Mouse (Mus musculus) lung, embryonic 16.5 days (tissue): ENCODE measurements at regions not wholly inside any gene's neighbourhood (a gene's known extent, or its start where the extent isn't known, plus 50 kb on each side); places are given as distances from the start of the nearest gene placed in this dataset.
A peak's percentile ranks its signal among the peaks of the same experiment; 100 is the strongest.

Experiments
- ATAC-seq: fragments of 200-750 bp; cut with Nextera tagmentation; 2 replicates; pipeline ENCODE4 v1.8.0; 2017; ENCODE audit warnings: low read depth, mild to moderate bottlenecking, moderate library complexity
- H3K27ac ChIP-seq: fragments of 300-500 bp; sonication (generic); 2 replicates; pipeline ENCODE4 v1.5.1; 2014; ENCODE audit warnings: mild to moderate bottlenecking, control low read depth, low read length
- H3K27me3 ChIP-seq: fragments of 300-500 bp; sonication (generic); 2 replicates; pipeline ENCODE4 v1.6.1; 2014; ENCODE audit warnings: low read depth, low read length, mixed read lengths; ENCODE audit not compliant: control insufficient read depth, insufficient read depth
- H3K36me3 ChIP-seq: fragments of 300-500 bp; sonication (generic); 2 replicates; pipeline ENCODE4 v1.6.1; 2014; ENCODE audit warnings: low read length; ENCODE audit not compliant: control insufficient read depth, insufficient read depth
- H3K4me1 ChIP-seq: fragments of 300-500 bp; sonication (generic); replicated peaks from 2 replicates; pipeline ENCODE4 v1.6.1; 2014; ENCODE audit warnings: low read length, mixed read lengths; ENCODE audit not compliant: control insufficient read depth, insufficient read depth
- H3K4me2 ChIP-seq: fragments of 300-500 bp; sonication (generic); 2 replicates; pipeline ENCODE4 v1.6.1; 2014; ENCODE audit warnings: low read depth, low read length, control low read depth
- H3K4me3 ChIP-seq: fragments of 300-500 bp; sonication (generic); 2 replicates; pipeline ENCODE4 v1.5.1; 2014; ENCODE audit warnings: mild to moderate bottlenecking, low read length, control low read depth
- H3K9ac ChIP-seq: fragments of 300-500 bp; sonication (generic); 2 replicates; pipeline ENCODE4 v1.6.1; 2014; ENCODE audit warnings: low read length, control low read depth
- H3K9me3 ChIP-seq: fragments of 300-500 bp; sonication (generic); 2 replicates; pipeline ENCODE4 v1.6.1; 2016; ENCODE audit warnings: low read length; ENCODE audit not compliant: control insufficient read depth
- WGBS: fragments of 180-500 bp; shearing (Covaris S2); extraction: QIAGEN DNeasy Blood & Tissue Kit; methylation state at CpG from one replicate; pipeline ENCODE4 v1.1.7; 2014; 5-methylcytosine and 5-hydroxymethylcytosine counted together

DNA sequence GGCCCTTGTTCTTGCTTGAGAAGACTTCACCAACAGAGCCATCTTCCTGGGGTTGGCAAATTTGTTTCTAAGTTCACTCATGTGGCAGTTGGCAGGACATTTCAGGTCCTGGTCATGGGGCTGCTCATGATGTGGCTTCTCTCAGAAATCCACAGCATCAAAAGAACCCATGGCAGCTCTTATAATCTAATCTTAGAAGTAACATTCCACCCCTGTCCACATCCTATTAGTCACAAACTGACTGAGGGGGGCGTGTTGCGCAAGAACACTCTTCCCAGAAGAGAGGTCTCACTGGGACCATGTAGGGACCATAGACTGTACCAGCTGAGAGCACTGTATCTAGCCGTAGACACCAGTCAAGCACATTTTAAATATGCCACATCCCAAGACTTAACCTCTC, 75.6 kb upstream of the Gli2 start:
- Histone ChIP-seq H3K4me2 (no peak overlapping the region), H3K9me3 (no peaks in the 10 kb centered on the region), H3K9ac (no peak overlapping the region), H3K4me3 (no peak overlapping the region), H3K27ac (no peak overlapping the region), H3K36me3 (no peaks in the 10 kb centered on the region), H3K27me3 (no peaks in the 10 kb centered on the region), H3K4me1 (no peaks in the 10 kb centered on the region)
- no peak for ATAC-seq
- 88% methylated on average over 3 of the region's 3 CpGs for WGBS

DNA sequence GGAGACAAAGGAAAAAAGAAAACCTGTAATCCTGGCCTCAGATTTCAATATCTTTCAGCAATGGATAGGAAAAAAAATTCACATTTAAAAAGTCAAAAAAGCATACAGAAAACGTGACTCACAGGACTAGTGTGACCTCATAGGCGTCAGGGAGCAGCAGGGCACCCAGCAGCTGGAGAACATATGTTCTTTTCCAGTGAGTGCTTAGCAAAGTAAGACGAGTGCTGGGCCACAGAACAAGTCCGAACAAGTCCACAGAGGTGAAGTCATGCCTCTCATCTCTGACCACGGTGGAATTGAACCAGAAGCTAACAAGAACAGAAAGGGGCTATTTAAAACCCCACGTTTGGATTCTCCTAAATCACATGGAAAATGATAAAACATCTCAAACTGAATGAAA, 72.1 kb upstream of the Gli2 start:
- Histone ChIP-seq H3K9ac (no peak overlapping the region), H3K27me3 (no peaks in the 10 kb centered on the region), H3K27ac (no peak overlapping the region), H3K36me3 (no peaks in the 10 kb centered on the region), H3K4me1 (no peaks in the 10 kb centered on the region), H3K4me3 (no peak overlapping the region), H3K9me3 (no peaks in the 10 kb centered on the region), H3K4me2 (no peak overlapping the region)
- WGBS = 38% methylated on average over 6 of the region's 6 CpGs
- no peak for ATAC-seq

DNA sequence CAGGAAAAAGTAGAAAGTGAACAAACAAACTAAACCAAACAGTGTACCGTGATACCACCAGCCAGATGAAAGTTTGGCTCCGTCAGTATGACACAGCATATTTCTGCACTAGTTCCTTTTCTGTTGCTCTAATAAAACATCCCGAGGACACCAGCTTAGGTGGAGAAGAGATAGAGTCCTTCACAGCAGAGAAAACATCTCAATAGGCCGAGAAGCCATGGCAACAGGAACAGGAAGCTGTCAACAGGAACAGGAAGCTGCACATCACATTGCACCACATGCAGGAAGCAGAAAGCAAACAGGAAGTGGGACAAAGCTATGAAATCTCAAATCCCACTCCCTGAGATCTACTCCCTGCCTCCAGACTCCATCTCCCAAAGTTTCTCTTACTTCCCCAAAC, 71.4 kb upstream of the Gli2 start:
- Histone ChIP-seq H3K27ac (no peak overlapping the region), H3K9ac (no peak overlapping the region), H3K4me3 (no peak overlapping the region), H3K27me3 (no peaks in the 10 kb centered on the region), H3K36me3 (no peaks in the 10 kb centered on the region), H3K4me1 (no peaks in the 10 kb centered on the region), H3K9me3 (no peaks in the 10 kb centered on the region), H3K4me2 (no peak overlapping the region)
- 59% methylated on average over 4 of the region's 4 CpGs for WGBS
- ATAC-seq = no peak

DNA sequence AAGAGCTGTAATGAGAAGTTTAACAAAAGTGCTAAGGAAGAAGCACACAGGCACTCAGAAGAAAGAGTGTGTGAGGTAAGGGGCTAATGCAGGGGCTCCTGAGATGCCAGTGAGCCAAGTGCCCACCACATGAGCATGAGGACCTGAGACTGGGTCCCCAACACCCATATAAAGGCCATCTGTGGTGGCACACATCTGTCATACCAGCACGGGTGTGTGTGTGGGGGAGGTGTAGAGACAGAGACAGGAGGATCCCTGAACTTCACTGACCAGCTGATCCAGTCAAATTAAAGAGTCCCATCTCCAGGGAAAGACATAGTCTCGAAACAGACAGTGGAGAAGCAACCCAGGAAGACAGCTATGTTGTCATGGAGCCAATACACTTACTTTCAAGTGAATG, 70.6 kb upstream of the Gli2 start:
- 77% methylated on average over 2 of the region's 2 CpGs for WGBS
- no peak overlapping the region for H3K4me2 ChIP-seq
- H3K4me3 ChIP-seq = no peak overlapping the region
- no peak for ATAC-seq
- no peaks in the 10 kb centered on the region for H3K36me3 ChIP-seq
- H3K9ac ChIP-seq = no peak overlapping the region
- no peaks in the 10 kb centered on the region for H3K9me3 ChIP-seq
- H3K4me1 ChIP-seq = no peaks in the 10 kb centered on the region
- no peak overlapping the region for H3K27ac ChIP-seq
- no peaks in the 10 kb centered on the region for H3K27me3 ChIP-seq

DNA sequence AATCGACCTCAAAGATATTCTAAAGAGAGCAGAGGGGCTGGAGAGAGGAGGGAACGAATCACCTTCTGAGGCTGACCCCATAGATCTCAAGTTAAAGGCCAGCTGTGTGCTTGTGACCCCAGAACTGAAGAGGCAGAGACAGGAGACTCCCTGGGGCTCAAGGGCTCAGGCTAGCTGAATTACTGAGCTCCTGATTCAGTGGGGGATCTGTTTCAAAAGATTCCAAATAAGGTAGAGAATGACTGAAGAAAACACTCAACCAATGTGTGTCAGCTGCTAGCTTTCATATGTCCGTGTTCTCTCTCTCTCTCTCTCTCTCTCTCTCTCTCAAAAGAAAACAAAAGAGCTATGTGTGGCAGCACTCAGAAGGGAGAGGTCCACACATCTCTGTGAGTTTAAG, 70.0 kb upstream of the Gli2 start:
- Histone ChIP-seq H3K27ac (no peak overlapping the region), H3K4me2 (no peak overlapping the region), H3K9ac (no peak overlapping the region), H3K9me3 (no peaks in the 10 kb centered on the region), H3K4me3 (no peak overlapping the region), H3K4me1 (no peaks in the 10 kb centered on the region), H3K27me3 (no peaks in the 10 kb centered on the region), H3K36me3 (no peaks in the 10 kb centered on the region)
- ATAC-seq = no peak
- WGBS = 31% methylated on average over 3 of the region's 3 CpGs

DNA sequence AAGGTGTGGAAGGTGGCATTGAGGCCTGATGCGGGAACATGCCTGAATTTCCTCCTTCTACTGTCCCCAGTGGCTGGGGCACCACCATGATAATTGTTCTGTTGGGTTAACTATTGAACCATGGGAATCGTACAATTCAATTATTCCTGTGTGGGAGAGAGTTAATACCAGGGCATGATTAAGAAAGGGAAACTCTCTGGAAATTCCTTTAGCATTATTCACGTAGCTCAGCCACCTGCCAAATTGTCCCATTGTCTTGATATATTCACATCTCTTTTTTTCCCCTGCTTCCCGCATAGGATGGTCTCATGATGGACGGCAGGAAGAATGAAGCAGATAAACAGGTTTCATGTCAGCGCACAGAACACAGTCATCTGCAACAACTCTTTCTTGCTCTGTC, 69.6 kb upstream of the Gli2 start:
- WGBS = 58% methylated on average over 6 of the region's 6 CpGs
- H3K27ac ChIP-seq = no peak overlapping the region
- H3K4me2 ChIP-seq = no peak overlapping the region
- no peak overlapping the region for H3K9ac ChIP-seq
- ATAC-seq = no peak
- H3K9me3 ChIP-seq = no peaks in the 10 kb centered on the region
- no peaks in the 10 kb centered on the region for H3K4me1 ChIP-seq
- no peak overlapping the region for H3K4me3 ChIP-seq
- no peaks in the 10 kb centered on the region for H3K36me3 ChIP-seq
- no peaks in the 10 kb centered on the region for H3K27me3 ChIP-seq

DNA sequence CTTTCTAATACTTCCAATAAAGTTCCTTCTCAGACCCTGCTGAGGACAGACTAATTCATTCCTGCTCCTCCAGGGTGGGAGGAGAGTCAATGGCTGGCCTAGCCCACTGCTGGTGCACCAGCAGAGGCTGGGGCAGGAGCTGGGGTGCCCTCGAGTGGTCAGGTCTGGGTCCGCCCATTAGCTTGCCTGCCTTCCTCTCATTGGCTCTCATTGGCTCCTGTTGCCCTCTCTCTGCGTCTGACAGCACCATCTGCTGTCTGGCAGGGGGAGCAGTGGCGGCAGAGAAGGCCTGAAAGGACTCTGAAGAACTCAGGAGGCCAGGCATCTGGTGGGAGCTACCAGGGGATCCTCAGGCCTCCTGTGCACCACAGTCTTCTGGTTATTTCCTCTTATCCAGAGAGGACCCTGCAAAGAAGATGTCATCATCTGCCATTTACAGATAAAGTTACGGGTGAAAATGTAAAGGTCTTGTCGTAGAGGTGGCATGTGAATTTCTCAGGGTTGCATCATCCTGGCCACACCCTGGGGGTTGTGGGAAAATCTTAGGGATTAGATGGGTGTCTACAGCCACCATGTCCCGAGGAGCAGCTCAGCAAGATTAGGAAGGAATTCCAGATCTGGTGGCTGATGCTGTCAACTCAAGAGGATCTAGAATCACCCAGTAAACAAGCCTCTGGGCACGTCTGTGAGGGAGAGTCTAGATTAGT, 66.6 kb upstream of the Gli2 start:
- H3K4me3 ChIP-seq = no peak overlapping the region
- no peaks in the 10 kb centered on the region for H3K27me3 ChIP-seq
- no peaks in the 10 kb centered on the region for H3K36me3 ChIP-seq
- H3K27ac ChIP-seq = no peak overlapping the region
- WGBS = 31% methylated on average over 8 of the region's 8 CpGs
- ATAC-seq = peak; percentile 65
- H3K4me2 ChIP-seq = no peak overlapping the region
- no peak overlapping the region for H3K9ac ChIP-seq
- H3K9me3 ChIP-seq = no peaks in the 10 kb centered on the region
- H3K4me1 ChIP-seq = no peaks in the 10 kb centered on the region; the same call in 1 of the 2 replicates

DNA sequence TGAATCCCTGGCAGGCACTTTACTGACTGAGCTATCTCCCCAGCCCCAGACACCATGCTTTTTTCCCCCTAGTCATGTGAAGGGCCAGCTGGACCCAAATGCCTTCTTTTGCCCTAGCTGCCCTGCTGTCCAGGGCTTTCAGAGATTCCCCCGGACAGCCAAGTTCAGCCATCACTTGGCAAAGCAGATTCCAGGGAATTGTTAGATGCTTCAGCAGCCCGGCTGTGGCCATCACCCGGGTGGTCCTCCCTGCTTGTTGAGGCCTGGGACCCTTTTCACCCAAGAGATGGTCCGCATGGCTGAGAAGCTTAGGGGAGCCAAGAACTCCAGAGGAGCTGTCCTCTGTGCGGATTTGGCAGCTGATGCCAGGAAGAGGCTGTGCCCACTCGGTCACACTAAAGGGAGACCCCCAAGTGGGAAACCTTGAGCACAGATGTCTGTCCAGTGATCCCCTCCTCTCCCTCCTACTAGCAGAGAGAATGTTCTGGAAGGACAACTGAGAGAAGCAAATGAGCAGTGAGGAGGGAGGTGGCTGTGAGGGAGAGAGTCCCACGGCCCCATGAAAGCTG, 61.8 kb upstream of the Gli2 start:
- Histone ChIP-seq H3K36me3 (no peaks in the 10 kb centered on the region), H3K9ac (no peak overlapping the region), H3K27ac (no peak overlapping the region), H3K9me3 (no peaks in the 10 kb centered on the region), H3K4me3 (no peak overlapping the region), H3K27me3 (no peaks in the 10 kb centered on the region), H3K4me1 (no peaks in the 10 kb centered on the region; the same call in 1 of the 2 replicates), H3K4me2 (no peak overlapping the region)
- 66% methylated on average over 7 of the region's 7 CpGs for WGBS
- ATAC-seq = no peak

DNA sequence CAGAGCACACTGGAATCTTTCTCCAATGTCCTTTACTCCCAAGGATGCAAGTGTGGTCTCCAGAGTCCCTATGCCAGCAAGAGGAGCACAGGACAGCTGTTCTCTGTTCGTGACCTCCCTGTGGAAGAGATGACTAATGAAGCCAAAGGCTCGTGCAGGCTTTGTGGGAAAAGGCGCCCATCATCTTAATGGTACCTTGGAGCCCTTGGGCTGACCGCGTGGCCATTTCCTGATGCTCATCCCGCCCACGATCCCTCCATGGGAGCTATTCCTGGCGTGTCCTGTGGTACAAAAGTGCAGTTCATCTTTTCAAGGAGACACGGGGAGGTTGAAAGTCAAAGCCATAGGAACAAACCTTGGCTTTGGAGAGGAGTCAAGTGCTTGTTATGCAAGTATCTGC, 55.2 kb upstream of the Gli2 start:
- Histone ChIP-seq H3K4me1 (no peaks in the 10 kb centered on the region), H3K4me3 (no peak overlapping the region), H3K36me3 (no peaks in the 10 kb centered on the region), H3K27me3 (no peaks in the 10 kb centered on the region), H3K9me3 (no peaks in the 10 kb centered on the region), H3K27ac (no peak overlapping the region), H3K9ac (no peak overlapping the region), H3K4me2 (no peak overlapping the region)
- ATAC-seq = no peak
- WGBS = 69% methylated on average over 9 of the region's 9 CpGs
